Mouse (Mus musculus) embryonic fibroblast, embryonic 13.5 days (primary cell): ENCODE data around the gene Ercc8. TPM values are rescaled to one million over a fixed set of nuclear protein-coding genes. Genes with fewer than 3 reads are reported as not detected.

Experiments
- H3K27ac ChIP-seq: 2 replicates; pipeline ENCODE4 v1.5.1; 2012; ENCODE audit warnings: low read length, control low read depth, inconsistent platforms; ENCODE audit not compliant: insufficient read depth
- H3K4me1 ChIP-seq: 2 replicates; pipeline ENCODE4 v1.6.1; 2011; ENCODE audit warnings: low read length; ENCODE audit not compliant: control insufficient read depth, insufficient read depth
- H3K4me3 ChIP-seq: 2 replicates; pipeline ENCODE4 v1.5.1; 2011; ENCODE audit warnings: mild to moderate bottlenecking, control low read depth, low read length; ENCODE audit not compliant: insufficient read depth
- CTCF ChIP-seq: IDR thresholded peaks from 2 replicates; pipeline ENCODE4 v1.5.1; 2011; ENCODE audit warnings: mild to moderate bottlenecking, control low read depth, low read length, moderate library complexity, borderline replicate concordance; ENCODE audit not compliant: insufficient read depth
- POLR2A ChIP-seq: IDR thresholded peaks from 2 replicates; pipeline ENCODE4 v1.6.1; 2011; ENCODE audit warnings: low read depth, mild to moderate bottlenecking, control low read depth, low read length, moderate library complexity
- polyA plus RNA-seq: library from polyadenylated mRNA; stranded (reverse); fragments of >200 nt; gene quantifications from 2 replicates; pipeline ENCODE4 v1.2.4, GENCODE M21; 2011; ENCODE audit warnings: low read depth; ENCODE audit not compliant: missing spikeins, insufficient read length

Gene Ercc8
- polyA plus RNA-seq, 1 experiment, result 8.4 TPM

DNA sequence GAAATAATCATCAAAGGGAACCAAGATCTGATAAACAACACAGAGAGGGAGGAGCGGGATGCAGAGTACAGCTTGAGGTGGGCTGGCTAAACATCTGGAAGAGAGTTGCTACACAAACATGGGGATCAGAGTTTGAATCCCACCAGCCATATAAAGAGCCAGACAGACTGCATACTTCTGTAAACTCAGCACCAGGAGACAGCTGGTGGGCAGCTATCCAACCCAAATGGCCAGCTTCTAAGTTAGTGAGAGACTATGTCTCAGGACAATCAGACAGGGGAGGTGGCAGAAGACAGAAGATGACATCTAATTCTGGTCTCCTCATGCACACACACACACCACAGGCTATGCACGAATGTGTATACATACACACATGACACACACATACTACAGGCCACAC is 32.3 kb upstream of the Ercc8 start:
- no peak for TF ChIP-seq CTCF
- TF ChIP-seq POLR2A, result no peak
- no peak overlapping the region for H3K4me3 ChIP-seq
- no peaks in the 10 kb centered on the region for H3K4me1 ChIP-seq
- H3K27ac ChIP-seq, result no peak overlapping the region

DNA sequence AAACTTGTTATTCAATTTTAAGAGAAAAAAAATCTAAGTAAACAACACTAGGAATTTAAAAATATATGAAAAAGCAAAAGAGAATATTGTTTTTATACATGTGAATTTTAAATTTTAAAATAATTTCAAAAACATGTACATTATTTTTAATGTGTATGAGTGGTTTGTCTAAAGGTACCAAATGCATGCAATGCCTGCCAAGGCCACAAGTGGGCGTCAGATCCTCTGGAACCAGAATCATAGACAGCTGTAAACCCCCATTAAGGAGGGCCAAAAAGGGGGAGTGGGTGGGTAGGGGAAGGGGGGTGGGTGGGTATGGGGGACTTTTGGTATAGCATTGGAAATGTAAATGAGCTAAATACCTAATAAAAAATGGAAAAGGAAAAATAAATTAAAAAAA is 31.4 kb upstream of the Ercc8 start:
- peak; percentile 47; the same call in 1 of the 2 replicates for TF ChIP-seq CTCF
- no peak for TF ChIP-seq POLR2A
- Histone ChIP-seq H3K4me1 (no peaks in the 10 kb centered on the region; the same call in 1 of the 2 replicates), H3K27ac (no peak overlapping the region), H3K4me3 (no peak overlapping the region)

DNA sequence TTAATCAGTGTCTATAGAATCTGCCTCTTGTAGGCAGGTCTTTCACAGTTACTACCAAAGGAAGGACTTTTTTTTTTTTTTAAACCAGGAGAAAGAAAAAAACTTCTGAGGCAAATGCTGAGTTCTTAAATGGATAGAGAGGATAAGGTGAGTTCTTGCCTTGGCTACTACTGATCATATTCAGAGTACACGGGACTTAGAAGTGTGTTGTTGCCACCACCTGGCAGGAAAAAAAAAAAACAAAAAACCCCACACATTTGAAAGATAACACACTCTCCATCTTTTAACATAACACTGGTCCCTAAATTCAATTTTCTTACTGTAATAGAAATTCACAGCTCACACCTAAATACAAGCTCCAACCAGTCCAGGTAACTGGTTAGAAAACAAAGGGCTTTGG is 30.6 kb upstream of the Ercc8 start:
- no peaks in the 10 kb centered on the region; the same call in 1 of the 2 replicates for H3K4me1 ChIP-seq
- no peak for TF ChIP-seq CTCF
- TF ChIP-seq POLR2A, result no peak

DNA sequence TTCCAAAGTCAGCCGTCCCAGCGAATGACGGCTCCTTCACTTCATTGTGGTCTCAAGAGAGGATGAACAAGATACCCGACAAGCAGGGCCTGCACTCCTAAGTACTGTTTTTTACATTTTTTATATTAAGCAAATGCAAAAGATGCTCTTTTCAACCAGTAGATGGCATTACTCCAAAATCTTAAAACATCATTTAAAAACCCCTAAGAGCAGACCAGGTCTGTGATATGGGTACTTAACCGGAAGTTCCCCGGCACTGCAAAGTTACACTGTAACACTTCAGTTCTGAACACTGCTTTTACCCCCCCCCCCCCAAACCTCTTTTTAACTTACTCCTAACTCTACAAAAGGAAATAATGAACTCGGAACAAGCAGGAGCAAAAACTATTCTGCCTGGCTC is 29.5 kb upstream of the Ercc8 start:
- Histone ChIP-seq H3K27ac (no peak overlapping the region), H3K4me1 (no peaks in the 10 kb centered on the region; the same call in 1 of the 2 replicates), H3K4me3 (no peak overlapping the region)
- TF ChIP-seq POLR2A (no peak), CTCF (no peak)

More for the DNA sequence above, 30.6 kb upstream of the Ercc8 start:
- Histone ChIP-seq H3K27ac (no peak overlapping the region), H3K4me3 (no peak overlapping the region)

DNA sequence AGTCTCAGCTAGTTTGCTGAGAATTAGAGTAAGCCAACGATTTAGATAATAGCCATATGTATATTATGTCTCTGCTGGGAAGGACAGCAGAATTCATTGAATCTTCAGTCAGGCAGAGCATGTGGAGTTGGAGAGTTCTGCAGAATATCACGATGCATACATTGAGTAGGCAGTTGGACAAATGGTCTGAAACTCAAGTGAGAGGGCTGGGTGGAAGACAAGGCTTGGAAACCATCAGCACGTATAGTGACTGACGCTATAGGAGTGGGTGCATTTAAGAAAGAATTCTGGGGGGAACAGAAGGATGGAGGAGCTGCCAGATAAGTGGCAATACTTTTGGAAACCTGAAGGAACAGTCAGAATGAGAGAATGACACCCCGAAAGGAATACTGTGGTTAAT is 27.8 kb upstream of the Ercc8 start:
- Histone ChIP-seq H3K4me3 (no peak overlapping the region), H3K27ac (no peak overlapping the region), H3K4me1 (no peaks in the 10 kb centered on the region; the same call in 1 of the 2 replicates)
- TF ChIP-seq CTCF (no peak), POLR2A (no peak)

DNA sequence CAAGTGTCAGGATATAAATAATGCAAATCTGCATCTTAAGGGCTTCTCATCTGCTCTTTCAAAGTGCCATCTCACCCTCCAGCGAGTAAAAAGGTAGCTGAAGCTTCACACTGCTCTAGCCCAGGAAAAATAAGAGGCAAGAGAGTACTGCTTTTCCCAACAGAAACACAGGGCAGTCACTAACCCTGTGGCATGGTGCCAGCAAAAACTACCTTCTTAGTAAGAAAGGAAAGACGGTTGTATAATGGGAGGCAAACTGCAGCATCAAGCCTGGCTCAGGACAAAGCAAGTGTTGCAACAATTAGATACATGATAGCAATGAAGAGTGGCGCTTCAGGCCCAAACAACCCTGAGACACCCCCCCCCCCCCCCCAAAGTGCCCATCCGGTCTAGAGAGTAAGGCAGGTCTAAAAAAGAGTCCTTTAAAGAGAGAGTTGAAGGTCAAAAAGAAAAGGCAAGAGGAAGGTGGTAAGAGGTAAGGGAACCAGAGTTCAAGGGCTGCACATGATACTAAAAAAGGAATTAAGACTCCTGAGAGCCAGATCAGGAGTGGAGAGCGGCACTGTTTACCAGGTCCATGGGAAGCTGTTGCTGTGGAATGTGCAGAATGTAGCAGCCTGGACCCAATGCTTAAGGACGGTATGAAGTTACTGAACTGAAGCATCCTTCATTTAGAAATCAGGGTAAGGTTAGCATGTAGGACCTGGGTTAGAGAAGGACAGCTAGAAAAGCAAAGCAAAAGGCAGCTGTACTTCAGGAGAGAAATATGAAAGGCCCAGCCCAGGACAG is 26.3 kb upstream of the Ercc8 start:
- H3K27ac ChIP-seq, result no peak overlapping the region
- H3K4me1 ChIP-seq, result no peaks in the 10 kb centered on the region; the same call in 1 of the 2 replicates
- H3K4me3 ChIP-seq, result no peak overlapping the region
- no peak for TF ChIP-seq POLR2A
- no peak for TF ChIP-seq CTCF

DNA sequence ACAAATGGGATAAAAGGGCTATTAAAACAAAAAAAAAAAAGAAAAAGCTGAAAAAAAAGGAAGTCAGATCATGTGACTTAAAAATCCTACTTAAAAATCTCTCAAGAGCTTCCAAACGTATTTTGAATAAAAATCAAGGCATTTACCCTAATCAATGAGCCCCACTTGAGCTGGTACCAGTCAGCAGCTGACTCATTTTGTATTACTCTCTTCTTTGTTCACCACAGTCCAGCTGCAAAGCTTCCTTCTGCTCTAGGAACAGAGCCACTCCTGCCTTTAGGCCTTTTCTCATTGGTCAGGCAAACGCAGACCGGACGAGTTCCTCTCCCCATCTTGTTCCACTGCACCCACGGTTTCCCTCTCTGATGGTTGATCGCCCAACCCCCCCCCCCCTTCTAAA is 22.9 kb upstream of the Ercc8 start:
- Histone ChIP-seq H3K4me1 (no peaks in the 10 kb centered on the region; the same call in 1 of the 2 replicates), H3K27ac (no peak overlapping the region), H3K4me3 (no peak overlapping the region)
- TF ChIP-seq POLR2A, result no peak
- no peak for TF ChIP-seq CTCF

DNA sequence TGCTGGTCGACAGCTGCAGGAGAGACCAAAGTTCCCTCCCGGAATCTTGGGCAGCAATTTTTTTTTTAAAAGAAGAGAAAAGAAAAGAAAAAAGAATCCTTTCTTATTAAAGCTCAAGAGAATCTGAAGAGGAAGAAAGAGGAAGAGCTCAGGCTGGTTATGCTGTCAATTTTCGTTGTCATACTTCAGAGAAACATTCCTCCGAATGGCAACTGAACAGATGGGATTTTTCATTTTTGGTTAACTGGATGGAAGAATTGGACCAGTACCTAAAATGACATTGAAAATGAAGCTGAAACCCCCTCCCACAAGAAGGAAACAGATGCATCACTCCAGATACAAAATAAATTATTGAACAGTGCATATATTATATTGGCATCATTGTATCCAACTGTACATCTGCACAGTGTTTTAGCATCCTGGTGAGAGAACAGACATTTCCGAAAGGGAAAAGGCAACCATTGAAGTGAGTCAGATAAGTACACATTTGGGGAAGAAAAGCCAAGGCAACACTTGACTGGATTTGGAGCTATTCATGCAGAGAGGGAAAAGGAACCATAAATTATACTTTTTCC is 20.0 kb upstream of the Ercc8 start:
- H3K4me1 ChIP-seq, result no peaks in the 10 kb centered on the region
- TF ChIP-seq POLR2A, result no peak
- no peak for TF ChIP-seq CTCF
- H3K27ac ChIP-seq, result no peak overlapping the region
- H3K4me3 ChIP-seq, result no peak overlapping the region

DNA sequence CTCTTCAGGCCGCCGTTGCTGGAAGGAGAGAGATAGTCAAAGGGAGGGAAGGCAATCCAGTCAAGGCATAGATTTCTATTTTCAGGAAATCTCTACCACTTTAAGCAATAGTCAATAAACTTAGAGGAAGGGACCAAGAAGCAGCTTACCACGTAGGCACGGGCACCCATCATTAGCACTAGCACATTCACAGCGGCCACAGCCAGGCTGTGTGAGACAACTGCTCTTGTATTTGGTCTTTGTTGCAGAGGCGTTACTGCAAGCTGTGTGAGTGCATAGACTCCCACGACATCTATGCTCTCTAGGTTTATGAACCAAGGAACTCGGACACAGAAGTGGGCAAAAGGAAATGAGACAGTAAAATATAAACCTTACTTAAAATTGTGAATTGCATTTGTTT is 14.4 kb upstream of the Ercc8 start:
- H3K4me3 ChIP-seq, result no peak overlapping the region
- no peaks in the 10 kb centered on the region for H3K4me1 ChIP-seq
- TF ChIP-seq CTCF (no peak), POLR2A (no peak)
- no peak overlapping the region for H3K27ac ChIP-seq

DNA sequence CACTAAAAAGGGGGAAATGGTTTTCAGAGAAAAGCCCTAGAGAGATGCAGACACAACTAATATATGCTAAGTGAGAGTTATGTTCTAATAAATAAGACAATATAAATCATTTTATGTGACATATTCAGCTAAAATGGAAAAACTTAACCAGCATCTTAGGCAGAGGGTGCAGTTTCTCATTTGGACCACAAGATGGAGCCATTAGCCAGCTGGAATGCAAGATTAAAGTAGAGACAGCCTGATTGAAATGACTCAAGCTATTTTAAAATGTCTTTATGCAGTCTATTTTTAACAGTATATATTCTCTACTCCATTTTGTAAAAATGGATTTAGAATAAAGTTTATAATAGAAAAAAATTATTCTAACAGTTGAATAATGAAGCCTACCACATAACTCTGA is 6.7 kb upstream of the Ercc8 start:
- Histone ChIP-seq H3K27ac (no peak overlapping the region), H3K4me3 (no peak overlapping the region), H3K4me1 (no peaks in the 10 kb centered on the region)
- no peak for TF ChIP-seq POLR2A
